Mouse (Mus musculus): ENCODE results near the gene Ly9.

The Ly9 gene

GRCm38 (mm10) chr1:171568436-171568835, 38.8 kb downstream of the Ly9 start:
- no peak for DNase-seq

DNA sequence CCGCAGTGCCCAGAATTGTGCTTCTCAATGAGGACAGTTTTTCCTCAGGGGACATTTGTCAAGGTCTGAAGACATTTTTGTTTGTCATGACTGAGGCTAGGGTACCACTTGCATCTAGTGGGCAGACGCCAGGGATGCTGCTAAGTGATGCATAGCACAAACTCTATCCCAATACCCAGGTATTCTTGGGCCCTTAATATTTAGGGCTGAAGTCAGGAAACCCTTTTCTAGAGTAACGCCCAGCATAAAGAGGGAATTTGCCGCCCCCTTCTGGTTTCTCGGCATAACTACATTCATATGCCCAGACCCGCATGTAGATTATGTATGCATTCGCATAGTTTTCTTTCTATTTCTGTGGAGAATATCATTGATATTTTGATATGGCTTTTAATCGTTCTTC, 40.4 kb downstream of the Ly9 start:
- peak; percentile 74 to 78 for DNase-seq

- DNase-seq: no peak
Measured at GRCm38 (mm10) chr1:171565888-171566287, 41.3 kb downstream of the Ly9 start.

DNA sequence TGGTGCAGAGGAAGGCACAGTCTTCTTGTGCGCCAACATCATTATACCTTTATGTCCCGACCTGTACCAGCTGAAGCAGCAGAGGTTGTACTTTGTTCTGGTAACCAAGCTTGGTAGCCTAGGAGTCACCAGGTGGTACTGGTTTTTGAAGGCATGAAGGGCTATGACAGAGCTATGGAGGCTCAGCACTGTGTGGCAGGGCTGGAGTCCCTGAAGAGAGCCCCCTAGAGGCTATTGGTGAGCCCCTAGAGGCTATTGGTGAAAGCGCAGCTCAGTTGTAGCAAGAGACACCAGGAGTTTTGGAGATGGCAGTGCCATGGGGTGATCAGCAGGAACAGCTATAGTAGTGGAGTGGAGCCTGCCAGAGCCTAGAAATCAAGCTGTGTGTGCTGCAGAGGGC, 43.0 kb downstream of the Ly9 start:
- peak; percentile 14 to 18 for DNase-seq

DNA sequence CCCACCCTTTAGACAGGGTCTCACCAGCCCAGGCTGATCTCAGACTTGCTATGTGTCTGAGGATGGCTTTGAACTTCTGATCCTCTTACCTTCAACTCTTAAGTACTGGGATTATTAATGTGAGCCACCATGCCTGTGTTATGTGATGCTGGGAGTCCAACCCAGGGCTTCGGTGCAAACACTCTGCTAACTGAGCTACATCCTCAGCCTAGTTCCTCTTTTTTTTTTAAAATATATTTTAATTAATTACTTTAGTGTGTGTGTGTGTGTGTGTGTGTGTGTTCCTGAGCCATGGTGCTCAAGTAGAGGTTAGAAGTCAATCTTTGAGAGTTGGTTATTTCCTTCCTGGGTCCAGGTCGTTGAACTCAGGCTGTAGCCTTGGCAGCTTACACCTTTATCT, 44.2 kb downstream of the Ly9 start:
- no peak for DNase-seq

DNA sequence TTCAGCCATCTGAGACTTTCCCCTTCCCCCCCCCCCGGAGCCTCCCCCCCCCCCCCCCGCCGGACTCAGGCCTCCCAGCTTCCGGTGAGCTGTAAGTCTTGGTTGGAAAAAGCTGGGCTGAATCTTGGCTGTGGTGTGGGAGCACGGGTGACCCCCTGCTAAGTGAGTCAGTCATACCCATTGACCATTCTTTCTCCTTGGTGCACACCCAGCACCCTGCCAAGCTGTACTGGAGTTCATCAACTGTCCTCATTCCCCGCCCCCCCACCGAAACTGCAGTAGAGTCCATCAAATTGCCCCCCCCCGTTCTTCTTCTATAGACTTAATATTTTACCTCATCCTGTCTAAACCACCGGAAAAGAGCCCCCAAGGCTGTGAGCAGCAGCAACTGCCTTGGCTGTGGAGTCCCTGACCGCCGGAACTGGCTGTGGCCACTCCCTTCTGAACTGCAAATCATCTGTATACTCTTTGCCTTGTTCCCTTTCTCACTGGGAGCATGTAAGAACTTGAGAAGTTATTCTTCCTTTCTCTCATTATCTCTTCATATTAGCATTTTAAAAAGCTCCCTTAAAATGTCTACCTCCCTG, 45.5 kb downstream of the Ly9 start:
- DNase-seq: peak; percentile 13 to 15

DNA sequence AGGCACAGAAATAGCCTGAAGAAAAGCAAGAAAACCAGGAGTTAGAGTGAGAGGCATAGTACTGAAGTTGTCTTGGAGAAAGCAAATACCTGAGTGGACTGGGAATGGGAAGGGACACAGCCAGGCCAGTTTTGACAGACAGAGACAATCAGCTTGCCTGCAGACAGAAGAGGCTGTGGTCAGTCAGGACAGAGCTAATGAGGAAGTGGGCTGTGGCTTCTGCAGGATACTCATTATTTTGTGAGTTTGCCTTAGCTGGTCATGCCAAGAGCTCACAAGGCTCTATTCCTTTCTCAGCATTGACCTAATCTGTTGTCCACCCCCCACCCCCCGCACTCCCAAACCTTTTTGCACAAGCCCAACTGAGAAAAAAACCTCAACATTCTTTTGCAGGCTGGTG, 46.0 kb downstream of the Ly9 start:
- no peak for DNase-seq

- DNase-seq: no peak
Measured at GRCm38 (mm10) chr1:171560262-171560661, 46.9 kb downstream of the Ly9 start.

DNA sequence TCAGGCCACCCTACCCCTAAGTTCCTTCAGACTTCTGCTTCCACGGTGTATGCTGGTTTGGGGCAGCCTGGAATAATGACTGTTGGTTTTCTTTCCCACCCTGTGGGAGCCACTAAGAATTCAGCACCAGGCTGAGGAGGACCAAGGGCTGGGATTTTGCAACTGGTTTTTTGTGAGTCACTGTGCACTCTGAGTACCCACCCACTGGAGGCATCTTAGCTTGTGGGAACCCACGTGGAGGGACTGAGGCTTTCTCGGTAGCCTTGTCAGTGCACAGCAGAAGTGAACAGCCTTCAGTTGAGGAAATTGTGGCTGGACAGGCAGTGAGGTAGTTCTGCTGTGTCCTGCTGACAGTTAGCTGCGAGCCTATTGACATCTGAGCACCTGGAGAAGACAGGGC, 48.3 kb downstream of the Ly9 start, which contains the start of gene Cd244a:
Gene Cd244a (plus strand): TSS at position 296 of the 400 bp plus-strand sequence.
- DNase-seq: no peak

GRCm38 (mm10) chr1:171558407-171558806, 48.8 kb downstream of the Ly9 start:
- no peak for DNase-seq

DNA sequence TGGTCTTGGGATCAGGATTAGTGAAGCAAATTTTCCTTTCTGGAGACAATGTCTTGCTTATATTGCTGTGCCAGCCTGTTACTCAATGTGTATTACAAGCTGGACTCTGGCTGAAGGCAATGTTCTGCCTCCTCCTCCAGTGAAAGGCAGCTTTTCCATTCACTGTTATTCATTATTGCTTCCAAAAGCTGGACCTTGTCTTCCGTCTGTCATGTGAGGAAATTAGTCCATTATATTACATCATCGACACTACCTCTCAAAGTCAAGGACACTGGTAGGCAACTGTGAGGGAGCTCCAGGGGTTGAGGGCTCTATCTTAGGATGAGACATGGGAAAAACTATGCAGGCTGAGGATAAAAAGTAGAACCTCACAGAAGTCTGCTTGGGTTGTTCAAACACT, 50.8 kb downstream of the Ly9 start:
- no peak for DNase-seq

GRCm38 (mm10) chr1:171553359-171554341, 53.6 kb downstream of the Ly9 start:
- no peak for DNase-seq

DNA sequence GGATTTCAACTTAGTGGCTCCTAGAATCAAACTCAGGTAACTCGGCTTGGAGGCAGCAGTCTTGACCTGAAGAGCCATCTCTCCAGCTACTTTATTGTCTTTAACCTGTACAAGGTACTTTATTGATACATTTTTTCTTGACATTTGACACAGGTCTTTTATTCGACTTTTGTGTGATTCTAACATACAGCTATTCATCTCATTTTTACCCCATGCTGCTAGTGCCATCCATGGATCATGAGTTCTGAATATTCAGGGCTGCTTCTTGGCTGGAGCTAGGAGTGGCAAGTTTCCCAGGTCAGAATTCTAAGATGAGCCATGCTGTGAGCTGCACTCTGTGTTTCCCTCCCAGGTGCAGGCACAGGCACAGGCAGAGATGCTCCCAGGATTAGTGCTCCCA, 55.0 kb downstream of the Ly9 start:
- DNase-seq: no peak

- DNase-seq: no peak
Measured at GRCm38 (mm10) chr1:171551326-171551725, 55.9 kb downstream of the Ly9 start.

DNA sequence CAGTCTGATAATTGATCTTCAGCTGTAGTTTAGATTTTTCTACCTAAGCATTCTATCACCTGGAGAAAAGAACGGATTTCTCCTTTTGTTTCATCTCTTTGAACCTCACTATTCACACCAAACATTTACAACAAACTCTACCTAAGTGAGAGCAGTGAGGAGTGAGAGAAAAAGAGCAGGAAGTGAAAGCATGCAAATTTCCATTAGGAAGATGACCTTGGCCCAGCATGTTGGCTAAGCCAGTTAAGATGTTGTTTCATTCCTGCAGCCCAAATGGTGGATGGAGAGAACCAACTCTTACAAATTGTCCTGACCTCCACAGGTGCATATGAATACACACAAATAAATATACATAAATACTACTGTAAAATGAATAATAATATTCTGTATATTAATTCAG, 66.5 kb downstream of the Ly9 start:
- DNase-seq: no peak
